Mouse (Mus musculus) kidney, postnatal 25 days (tissue): Measurements from ENCODE around the gene Pla2g1b.

Experiments
- DNase-seq, 2 experiments: peaks; one replicate each; pipeline ENCODE4 v3.0.0; 2021; ENCODE audit warnings: mixed read lengths in 2 of 2

Pla2g1b gene

GRCm38 (mm10) chr5:115465642-115466420, at the start of gene Pla2g1b:
TSS of gene Pla2g1b (plus strand) at chr5:115466262.
- DNase-seq: no peak

- DNase-seq: no peak
Observed at GRCm38 (mm10) chr5:115428831-115429358, 37.2 kb upstream of the Pla2g1b start.

- DNase-seq: no peak
Observed at GRCm38 (mm10) chr5:115429359-115430186, 36.5 kb upstream of the Pla2g1b start, which contains the start of gene Msi1. TSS of gene Msi1 (plus strand) at chr5:115429599.

- DNase-seq: no peak
Observed at GRCm38 (mm10) chr5:115430187-115430960, 35.7 kb upstream of the Pla2g1b start.

GRCm38 (mm10) chr5:115431061-115431897, 34.8 kb upstream of the Pla2g1b start:
- DNase-seq: no peak

- no peak for DNase-seq
Observed at GRCm38 (mm10) chr5:115431898-115432259, 34.2 kb upstream of the Pla2g1b start.

- no peak for DNase-seq
Observed at GRCm38 (mm10) chr5:115432395-115432794, 33.7 kb upstream of the Pla2g1b start.

- no peak for DNase-seq
Observed at GRCm38 (mm10) chr5:115433191-115433590, 32.9 kb upstream of the Pla2g1b start.

- no peak for DNase-seq
Observed at GRCm38 (mm10) chr5:115434280-115434852, 31.7 kb upstream of the Pla2g1b start.

GRCm38 (mm10) chr5:115434853-115435754, 31.0 kb upstream of the Pla2g1b start:
- DNase-seq: no peak

GRCm38 (mm10) chr5:115435755-115436379, 30.2 kb upstream of the Pla2g1b start:
- no peak for DNase-seq

GRCm38 (mm10) chr5:115436421-115437124, 29.5 kb upstream of the Pla2g1b start:
- DNase-seq: peak; percentile 29 to 66

- DNase-seq: no peak
Observed at GRCm38 (mm10) chr5:115437242-115437944, 28.7 kb upstream of the Pla2g1b start.

GRCm38 (mm10) chr5:115437945-115438315, 28.1 kb upstream of the Pla2g1b start:
- DNase-seq: no peak

- no peak for DNase-seq
Observed at GRCm38 (mm10) chr5:115438667-115439066, 27.4 kb upstream of the Pla2g1b start.

GRCm38 (mm10) chr5:115441205-115441849, 24.7 kb upstream of the Pla2g1b start:
- peak; percentile 75 for DNase-seq

GRCm38 (mm10) chr5:115442663-115443062, 23.4 kb upstream of the Pla2g1b start:
- peak in 1 of 2 experiments; percentile 17 for DNase-seq

GRCm38 (mm10) chr5:115444130-115444529, 21.9 kb upstream of the Pla2g1b start:
- no peak for DNase-seq
